Mouse (Mus musculus): ENCODE data around the gene Haghl.
A peak's percentile ranks its signal among the peaks of the same experiment; 100 is the strongest.

Haghl gene

GRCm38 (mm10) chr17:25786781-25787504 is 1.5 kb upstream of the Haghl start:
- DNase-seq (ENCODE audit: low spot score in 2 of 2), result no peak

DNA sequence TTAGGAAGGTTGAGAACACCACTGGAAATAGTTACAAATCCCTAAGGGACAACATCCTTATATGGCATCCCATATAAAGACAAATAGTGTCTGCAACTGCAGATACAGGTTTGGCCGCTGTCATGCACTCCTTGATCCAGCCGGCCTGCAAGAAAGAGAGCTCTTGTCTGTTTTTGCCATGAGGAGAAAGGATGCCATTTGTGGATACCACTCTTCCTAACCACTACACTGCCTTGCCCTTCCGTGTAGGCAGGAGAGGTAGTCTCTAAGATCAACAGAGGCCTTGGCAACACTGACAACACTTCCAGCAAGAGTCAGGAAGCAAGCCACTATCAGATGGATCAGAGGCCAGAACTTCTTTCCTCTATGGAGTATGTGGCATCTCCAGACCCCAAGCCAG is 807 bp upstream of the Haghl start, which contains the start of gene Ccdc78:
Gene Ccdc78, plus strand, starts transcription at position 301 of the 400 bp plus-strand sequence.
- DNase-seq (ENCODE audit: low spot score in 2 of 2), result no peak

GRCm38 (mm10) chr17:25783861-25784574 is 1.5 kb downstream of the Haghl start:
- no peak for DNase-seq (ENCODE audit: low spot score in 2 of 2)

GRCm38 (mm10) chr17:25783086-25783485 is 2.4 kb downstream of the Haghl start:
- no peak for DNase-seq (ENCODE audit: low spot score in 2 of 2)

- DNase-seq (ENCODE audit: low spot score in 2 of 2), result no peak
Observed at GRCm38 (mm10) chr17:25781339-25781738, 4.1 kb downstream of the Haghl start.

GRCm38 (mm10) chr17:25777948-25778347 is 7.5 kb downstream of the Haghl start:
- no peak for DNase-seq (ENCODE audit: low spot score in 2 of 2)

- DNase-seq (ENCODE audit: low spot score in 2 of 2), result no peak
Observed at GRCm38 (mm10) chr17:25775318-25776062, 10.0 kb downstream of the Haghl start.

DNA sequence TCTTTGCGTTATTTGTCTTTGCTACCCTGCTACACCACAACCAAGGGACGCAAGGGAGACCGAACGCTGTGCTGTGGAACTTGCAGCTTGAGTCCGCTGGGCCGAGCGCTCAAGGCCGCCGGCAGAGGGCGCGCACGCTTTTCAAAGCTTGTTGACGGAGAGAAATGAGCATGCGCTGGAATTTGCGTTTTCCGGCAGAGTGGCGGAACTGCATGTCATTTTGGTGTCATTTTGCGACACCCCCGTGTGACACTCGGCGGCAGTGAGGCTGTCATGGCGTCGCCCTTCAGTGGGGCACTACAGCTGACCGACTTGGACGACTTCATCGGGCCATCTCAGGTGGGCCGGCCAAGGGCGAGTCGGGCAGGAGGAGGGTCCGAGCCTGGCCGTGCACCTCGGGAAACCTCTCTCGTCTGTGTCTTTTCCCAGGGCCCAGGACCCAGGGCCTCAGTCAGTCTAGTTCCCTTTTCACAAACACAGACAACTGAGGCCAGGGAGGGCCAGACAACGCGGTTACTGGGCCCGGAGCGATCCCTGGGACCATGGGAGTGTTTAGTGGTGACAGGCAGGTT is 11.8 kb downstream of the Haghl start, which contains the start of gene Narfl:
Gene Narfl, plus strand, starts transcription at position 228 of the 572 bp plus-strand sequence.
- peak; percentile 92 to 95 for DNase-seq (ENCODE audit: low spot score in 2 of 2)

- no peak for DNase-seq (ENCODE audit: low spot score in 2 of 2)
Observed at GRCm38 (mm10) chr17:25769331-25769730, 16.1 kb downstream of the Haghl start.

GRCm38 (mm10) chr17:25765886-25766285 is 19.6 kb downstream of the Haghl start:
- no peak for DNase-seq (ENCODE audit: low spot score in 2 of 2)

- no peak for DNase-seq (ENCODE audit: low spot score in 2 of 2)
Observed at GRCm38 (mm10) chr17:25762591-25762990, 22.9 kb downstream of the Haghl start.

DNA sequence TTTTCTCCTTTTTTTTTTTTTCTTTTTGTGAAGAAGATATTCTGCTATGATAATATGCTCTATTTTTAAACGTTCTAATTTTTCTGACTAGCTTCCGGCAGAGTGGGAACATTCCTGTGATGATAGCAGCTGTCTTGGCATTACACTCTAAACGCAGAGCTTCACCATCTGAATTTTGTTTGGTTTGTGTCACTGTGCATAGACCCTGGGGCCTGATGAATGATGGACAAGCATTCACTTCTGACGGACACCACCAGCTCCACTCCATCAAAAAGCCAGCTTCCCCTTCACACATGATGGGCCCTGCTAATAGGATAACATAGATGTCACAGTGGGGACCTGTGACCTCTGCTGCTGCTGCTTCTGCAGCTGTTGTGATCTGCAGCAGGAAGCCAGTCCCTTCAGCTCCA is 23.9 kb downstream of the Haghl start:
- DNase-seq (ENCODE audit: low spot score in 2 of 2), result no peak

- DNase-seq (ENCODE audit: low spot score in 2 of 2), result no peak
Observed at GRCm38 (mm10) chr17:25760148-25760547, 25.3 kb downstream of the Haghl start.

- no peak for DNase-seq (ENCODE audit: low spot score in 2 of 2)
Observed at GRCm38 (mm10) chr17:25757691-25758090, 27.8 kb downstream of the Haghl start.

- no peak for DNase-seq (ENCODE audit: low spot score in 2 of 2)
Observed at GRCm38 (mm10) chr17:25756378-25757242, 28.9 kb downstream of the Haghl start.

- no peak for DNase-seq (ENCODE audit: low spot score in 2 of 2)
Observed at GRCm38 (mm10) chr17:25755627-25756377, 29.7 kb downstream of the Haghl start.

DNA sequence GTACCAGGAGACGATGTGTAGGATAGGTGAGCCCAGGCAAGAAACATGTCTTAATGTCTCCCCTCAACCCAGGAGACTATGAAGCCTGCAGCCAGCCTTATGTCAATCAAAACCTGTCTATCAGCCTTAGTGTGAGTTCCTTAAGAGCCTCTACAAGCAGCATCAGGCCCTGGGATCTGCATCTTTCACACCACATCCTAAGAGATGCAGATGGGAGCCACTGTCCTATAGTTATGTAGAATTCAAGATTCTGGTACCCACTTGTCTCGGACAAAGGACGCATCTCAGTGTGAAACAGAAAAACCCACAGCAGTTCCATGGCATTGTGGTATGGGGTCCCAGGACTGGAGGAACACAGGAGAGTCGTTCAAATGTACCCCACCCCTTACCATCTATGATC is 30.4 kb downstream of the Haghl start:
- DNase-seq (ENCODE audit: low spot score in 2 of 2), result no peak

- DNase-seq (ENCODE audit: low spot score in 2 of 2), result no peak
Observed at GRCm38 (mm10) chr17:25754241-25754640, 31.2 kb downstream of the Haghl start, which contains the start of gene Msln. Gene Msln (minus strand): TSS chr17:25754378.

GRCm38 (mm10) chr17:25751446-25751845 is 34.0 kb downstream of the Haghl start:
- DNase-seq (ENCODE audit: low spot score in 2 of 2), result no peak

- no peak for DNase-seq (ENCODE audit: low spot score in 2 of 2)
Observed at GRCm38 (mm10) chr17:25749314-25749713, 36.2 kb downstream of the Haghl start.

Measured in spleen, postnatal 36 days (tissue).